Mouse (Mus musculus) liver, embryonic 14.5 days (tissue): ENCODE data around the gene Fyn. TPM values are rescaled to one million over a fixed set of nuclear protein-coding genes. Genes with fewer than 3 reads are reported as not detected.

Experiments used
- ATAC-seq: fragments of 200-750 bp; cut with Nextera tagmentation; 2 replicates; pipeline ENCODE4 v1.8.0; 2017; ENCODE audit warnings: moderate number of reproducible peaks, mild to moderate bottlenecking, moderate library complexity; ENCODE audit not compliant: insufficient read depth
- DNase-seq, 3 experiments: peaks; one replicate each; pipeline ENCODE4 v3.0.0-alpha.2; 2012 to 2013; ENCODE audit warnings: low read depth in 3 of 3, low spot score in 3 of 3
- H3K27ac ChIP-seq: fragments of 300-500 bp; sonication (generic); 2 replicates; pipeline ENCODE4 v1.5.1; 2014; ENCODE audit warnings: moderate library complexity, mild to moderate bottlenecking, control low read depth, inconsistent platforms
- H3K27me3 ChIP-seq: fragments of 300-500 bp; sonication (generic); 2 replicates; pipeline ENCODE4 v1.6.1; 2014; ENCODE audit warnings: mild to moderate bottlenecking, low read length, moderate library complexity; ENCODE audit not compliant: control insufficient read depth, insufficient read depth
- H3K36me3 ChIP-seq: fragments of 300-500 bp; sonication (generic); replicated peaks from 2 replicates; pipeline ENCODE4 v1.6.1; 2014; ENCODE audit warnings: low read depth; ENCODE audit not compliant: control insufficient read depth, insufficient read depth
- H3K4me1 ChIP-seq, 2 experiments: fragments of 200-500 bp in 1 of 2; fragments of 300-500 bp in 1 of 2; sonication (generic) in 1 of 2; replicated peaks; 2 replicates each; pipeline ENCODE4 v1.6.1; 2012 to 2014; ENCODE audit warnings: antibody characterized with exemption in 1 of 2, inconsistent platforms in 1 of 2, low read length in 1 of 2; ENCODE audit not compliant: control insufficient read depth in 2 of 2, insufficient read depth in 2 of 2
- H3K4me2 ChIP-seq: fragments of 300-500 bp; sonication (generic); 2 replicates; pipeline ENCODE4 v1.6.1; 2014; ENCODE audit warnings: low read depth, mild to moderate bottlenecking, control low read depth, moderate library complexity
- H3K4me3 ChIP-seq, 2 experiments: fragments of 200-500 bp in 1 of 2; fragments of 300-500 bp in 1 of 2; sonication (generic) in 1 of 2; 2 replicates each; pipeline ENCODE4 v1.5.1; 2012 to 2014; ENCODE audit warnings: low read depth in 2 of 2, low read length in 2 of 2, mild to moderate bottlenecking in 2 of 2, control low read depth in 1 of 2, inconsistent platforms in 1 of 2, moderate library complexity in 1 of 2; ENCODE audit not compliant: insufficient read depth in 1 of 2
- H3K9ac ChIP-seq: fragments of 300-500 bp; sonication (generic); replicated peaks from 2 replicates; pipeline ENCODE4 v1.6.1; 2014; ENCODE audit warnings: mild to moderate bottlenecking, control low read depth, moderate library complexity
- H3K9me3 ChIP-seq: fragments of 300-500 bp; sonication (generic); 2 replicates; pipeline ENCODE4 v1.6.1; 2016; ENCODE audit warnings: low read length, mixed read lengths; ENCODE audit not compliant: control insufficient read depth
- CTCF ChIP-seq: IDR thresholded peaks from 2 replicates; pipeline ENCODE4 v1.5.1; 2016; ENCODE audit warnings: antibody characterized with exemption, low read depth, control low read depth
- EP300 ChIP-seq: IDR thresholded peaks from 2 replicates; pipeline ENCODE4 v1.6.1; 2016; ENCODE audit warnings: antibody characterized with exemption, low read depth
- WGBS: fragments of 180-500 bp; shearing (Covaris S2); extraction: QIAGEN DNeasy Blood & Tissue Kit; methylation state at CpG from one replicate; pipeline ENCODE4 v1.1.7; 2014; ENCODE audit not compliant: insufficient replicate concordance; 5-methylcytosine and 5-hydroxymethylcytosine counted together
- polyA plus RNA-seq, 2 experiments: library from polyadenylated mRNA; depleted of rRNA in 1 of 2; stranded (reverse) in 1 of 2; unstranded in 1 of 2; fragments of >200 nt; fragmentation: Nextera tagmentation in 1 of 2; extraction: Ambion mirVana in 1 of 2; gene quantifications; 2 replicates each; pipeline versions ENCODE4 v1.2.1 to v1.2.3; 2012 to 2014

Fyn gene
- polyA plus RNA-seq, 2 experiments, result 8.2 to 9.8 TPM

GRCm38 (mm10) chr10:39421772-39422171 is 53.1 kb downstream of the Fyn start:
- H3K27me3 ChIP-seq, result no peaks in the 10 kb centered on the region
- TF ChIP-seq EP300 (no peak), CTCF (no peak)
- no peaks in the 10 kb centered on the region for H3K36me3 ChIP-seq
- no peak overlapping the region for H3K4me3 ChIP-seq
- no peak overlapping the region for H3K9ac ChIP-seq
- no peak overlapping the region for H3K27ac ChIP-seq
- no peaks in the 10 kb centered on the region for H3K9me3 ChIP-seq
- no peak overlapping the region for H3K4me2 ChIP-seq
- WGBS, result 84% methylated on average over 9 of the region's 9 CpGs
- H3K4me1 ChIP-seq, result peaks cover 0 to 9% of the 10 kb centered on the region in 2 experiments; a peak in 1 of 4 replicates
- DNase-seq (no peak), ATAC-seq (no peak)

GRCm38 (mm10) chr10:39424643-39425042 is 56.0 kb downstream of the Fyn start:
- ATAC-seq (no peak), DNase-seq (no peak)
- Histone ChIP-seq H3K4me2 (no peak overlapping the region), H3K9ac (no peak overlapping the region), H3K27ac (no peak overlapping the region), H3K4me1 (peaks cover 0 to 4% of the 10 kb centered on the region in 2 experiments; a peak in 1 of 4 replicates), H3K4me3 (no peak overlapping the region), H3K36me3 (no peaks in the 10 kb centered on the region), H3K27me3 (no peaks in the 10 kb centered on the region), H3K9me3 (no peaks in the 10 kb centered on the region)
- TF ChIP-seq EP300 (no peak), CTCF (no peak)
- WGBS, result 66% methylated on average over 3 of the region's 3 CpGs

- TF ChIP-seq CTCF (no peak), EP300 (no peak)
- no peaks in the 10 kb centered on the region for H3K9me3 ChIP-seq
- H3K4me2 ChIP-seq, result no peak overlapping the region
- 0 out of 4 replicates have a peak, but pooled peaks cover 0 to 2% of the 10 kb centered on the region in 2 experiments for H3K4me1 ChIP-seq
- no peak overlapping the region for H3K27ac ChIP-seq
- no peaks in the 10 kb centered on the region for H3K27me3 ChIP-seq
- 72% methylated on average over 3 of the region's 3 CpGs for WGBS
- H3K36me3 ChIP-seq, result no peaks in the 10 kb centered on the region
- ATAC-seq, result no peak
- H3K9ac ChIP-seq, result no peak overlapping the region
- DNase-seq, result no peak
- H3K4me3 ChIP-seq, result no peak overlapping the region
Observed at GRCm38 (mm10) chr10:39426033-39426432, 57.4 kb downstream of the Fyn start.

GRCm38 (mm10) chr10:39426833-39427490 is 58.3 kb downstream of the Fyn start:
- no peaks in the 10 kb centered on the region for H3K9me3 ChIP-seq
- WGBS, result 58% methylated on average over 5 of the region's 5 CpGs
- no peaks in the 10 kb centered on the region for H3K36me3 ChIP-seq
- no peak for DNase-seq
- H3K27me3 ChIP-seq, result no peaks in the 10 kb centered on the region
- no peak for TF ChIP-seq EP300
- TF ChIP-seq CTCF, result no peak
- no peak overlapping the region for H3K4me2 ChIP-seq
- ATAC-seq, result no peak
- no peak overlapping the region for H3K9ac ChIP-seq
- no peak overlapping the region for H3K27ac ChIP-seq
- 0 out of 4 replicates have a peak, but pooled peaks cover 0 to 2% of the 10 kb centered on the region in 2 experiments for H3K4me1 ChIP-seq
- H3K4me3 ChIP-seq, result no peak overlapping the region

GRCm38 (mm10) chr10:39429661-39430060 is 61.0 kb downstream of the Fyn start:
- DNase-seq, result no peak
- Histone ChIP-seq H3K27ac (no peak overlapping the region), H3K4me2 (no peak overlapping the region), H3K9ac (no peak overlapping the region), H3K4me1 (peaks cover 0 to 5% of the 10 kb centered on the region in 2 experiments; a peak in 2 of 4 replicates), H3K36me3 (no peaks in the 10 kb centered on the region), H3K27me3 (no peaks in the 10 kb centered on the region), H3K9me3 (no peaks in the 10 kb centered on the region), H3K4me3 (no peak overlapping the region)
- no peak for TF ChIP-seq EP300
- 67% methylated on average over 4 of the region's 4 CpGs for WGBS
- no peak for ATAC-seq
